Comparison of ENCODE assay signal across 21 mouse cellular contexts in genomic region chr10:75662575-75662974, GRCm38 (mm10). TPM values are rescaled to one million over a fixed set of nuclear protein-coding genes. Genes with fewer than 3 reads are reported as not detected.
A peak's percentile ranks its signal among the peaks of the same experiment; 100 is the strongest.
DNase-seq lines count a peak whose midpoint lies in the region; ATAC-seq lines count a peak whose summit lies in the region.
"Had no signal": no experiment of that assay in that cellular context is flagged by ENCODE, and none has a peak within 500 bp of the region (broad histone marks: within the 10 kb centered on the region; RNA-seq: fewer than 3 reads in every experiment).

No protein-coding gene starts in this region.

- H3K9me3 ChIP-seq in hindbrain, embryonic 13.5 days = no peaks in the 10 kb centered on the region
- H3K9me3 ChIP-seq in hindbrain, embryonic 11.5 days (ENCODE audit: control insufficient read depth, low read length) = no peaks in the 10 kb centered on the region
- H3K9me3 ChIP-seq in intestine, embryonic 16.5 days (ENCODE audit: control insufficient read depth, low read length) = no peaks in the 10 kb centered on the region
- H3K9me3 ChIP-seq: embryonic facial prominence, embryonic 10.5 days; heart, embryonic 15.5 days; hindbrain, embryonic 15.5 days; kidney, embryonic 15.5 days; limb, embryonic 15.5 days; megakaryocyte, embryonic 14.5 days had no signal

- WGBS in hindbrain, embryonic 13.5 days = 87% methylated on average over 4 of the region's 4 CpGs
- 90% methylated on average over 4 of the region's 4 CpGs for WGBS in hindbrain, embryonic 11.5 days
- 85% methylated on average over 4 of the region's 4 CpGs for WGBS in intestine, embryonic 16.5 days

- H3K4me3 ChIP-seq in hindbrain, embryonic 13.5 days = no peak overlapping the region
- H3K4me3 ChIP-seq in hindbrain, embryonic 11.5 days (ENCODE audit: low read depth, low read length) = no peak overlapping the region
- H3K4me3 ChIP-seq in intestine, embryonic 16.5 days (ENCODE audit: low read length) = no peak overlapping the region
- H3K4me3 ChIP-seq: embryonic facial prominence, embryonic 10.5 days; heart, embryonic 15.5 days; hindbrain, embryonic 15.5 days; kidney, embryonic 15.5 days; left cerebral cortex, adult 2 months; limb, embryonic 15.5 days; megakaryocyte, embryonic 14.5 days had no signal

- no peak for ATAC-seq in hindbrain, embryonic 13.5 days (ENCODE audit: low FRiP score)
- ATAC-seq in hindbrain, embryonic 11.5 days (ENCODE audit: low FRiP score) = no peak
- no peak for ATAC-seq in intestine, embryonic 16.5 days

- DNase-seq in hindbrain, embryonic 11.5 days (ENCODE audit: low spot score) = no peak
- peak; percentile 97 for DNase-seq in brain, adult 2 months (ENCODE audit: low read depth, low spot score)
- DNase-seq in cerebellum, adult 18-20 months = peak; percentile 83 to 89
- DNase-seq in cerebellum, postnatal 14 days = peak; percentile 83 to 90
- DNase-seq in natural killer cell, adult 2 months (ENCODE audit: low spot score in 2 of 2) = no peak
- DNase-seq: adrenal gland, postnatal 36 days; heart, postnatal 36 days; lung, embryonic 14.5 days; thymus, adult 2 months; thymus, postnatal 4 days had no signal

- H3K4me2 ChIP-seq in hindbrain, embryonic 13.5 days = no peak overlapping the region
- H3K4me2 ChIP-seq in hindbrain, embryonic 11.5 days (replicated peaks; ENCODE audit: low read depth, low read length) = no peak overlapping the region
- H3K4me2 ChIP-seq in intestine, embryonic 16.5 days (ENCODE audit: low read depth, low read length) = no peak overlapping the region
- H3K4me2 ChIP-seq: heart, embryonic 15.5 days; hindbrain, embryonic 15.5 days; kidney, embryonic 15.5 days; limb, embryonic 15.5 days; lung, embryonic 14.5 days had no signal

- H3K27me3 ChIP-seq in hindbrain, embryonic 13.5 days = no peaks in the 10 kb centered on the region
- H3K27me3 ChIP-seq in hindbrain, embryonic 11.5 days (ENCODE audit: control insufficient read depth, insufficient read depth, low read length) = no peaks in the 10 kb centered on the region
- no peaks in the 10 kb centered on the region for H3K27me3 ChIP-seq in intestine, embryonic 16.5 days (replicated peaks; ENCODE audit: control insufficient read depth, insufficient read depth, low read length)
- H3K27me3 ChIP-seq: heart, embryonic 15.5 days; hindbrain, embryonic 15.5 days; kidney, embryonic 15.5 days; limb, embryonic 15.5 days had no signal

- H3K4me1 ChIP-seq in hindbrain, embryonic 13.5 days (replicated peaks) = peaks cover 42% of the 10 kb centered on the region
- H3K4me1 ChIP-seq in hindbrain, embryonic 11.5 days (replicated peaks; ENCODE audit: control insufficient read depth, insufficient read depth, low read length) = no peaks in the 10 kb centered on the region; the same call in 1 of the 2 replicates
- peaks cover 11% of the 10 kb centered on the region; the same call in 1 of the 2 replicates for H3K4me1 ChIP-seq in intestine, embryonic 16.5 days (ENCODE audit: control insufficient read depth, insufficient read depth, low read length)

- 0 out of 2 replicates have a peak overlapping the region, but pooled peaks have one; percentile 45 for H3K27ac ChIP-seq in hindbrain, embryonic 13.5 days
- no peak overlapping the region for H3K27ac ChIP-seq in hindbrain, embryonic 11.5 days (ENCODE audit: low read depth, low read length)
- H3K27ac ChIP-seq in intestine, embryonic 16.5 days (ENCODE audit: low read length) = no peak overlapping the region
- H3K27ac ChIP-seq: embryonic facial prominence, embryonic 10.5 days; heart, embryonic 15.5 days; kidney, embryonic 15.5 days; left cerebral cortex, adult 2 months; limb, embryonic 15.5 days; liver, embryonic 14.5 days; stomach, postnatal 0 days had no signal

- no peak overlapping the region for H3K9ac ChIP-seq in hindbrain, embryonic 13.5 days
- H3K9ac ChIP-seq in hindbrain, embryonic 11.5 days (ENCODE audit: low read depth, low read length) = no peak overlapping the region
- no peak overlapping the region for H3K9ac ChIP-seq in intestine, embryonic 16.5 days (ENCODE audit: low read depth, low read length)
- H3K9ac ChIP-seq: heart, embryonic 15.5 days; hindbrain, embryonic 15.5 days; kidney, embryonic 15.5 days; limb, embryonic 15.5 days; liver, embryonic 14.5 days; lung, embryonic 14.5 days had no signal

- peaks cover 58% of the 10 kb centered on the region for H3K36me3 ChIP-seq in hindbrain, embryonic 13.5 days
- H3K36me3 ChIP-seq in hindbrain, embryonic 11.5 days (ENCODE audit: control insufficient read depth, insufficient read depth, low read length) = peaks cover under 1% of the 10 kb centered on the region; the same call in 1 of the 2 replicates
- peaks cover 15% of the 10 kb centered on the region for H3K36me3 ChIP-seq in intestine, embryonic 16.5 days (ENCODE audit: control insufficient read depth, insufficient read depth, low read length)

RNA-seq across cellular contexts. Expression of gene Susd2, which starts 18.8 kb away (rescaled TPM):
- polyA plus RNA-seq in hindbrain, embryonic 13.5 days (2015; fragmentation: Nextera tagmentation; extraction: Ambion mirVana) = 3.8 and 4.0 TPM in 2 replicates
- polyA plus RNA-seq in hindbrain, embryonic 11.5 days (2014; fragmentation: Nextera tagmentation; extraction: Ambion mirVana) = 2.1 and 2.7 TPM in 2 replicates
- polyA plus RNA-seq in intestine, embryonic 16.5 days (2015; fragmentation: Nextera tagmentation; extraction: Ambion mirVana) = 19.1 and 23.3 TPM in 2 replicates

Comparison
In these comparisons a context has a peak if more than half of its experiments do, and no peak if none do; other contexts are left out.
1. DNase-seq: peak in brain, adult 2 months (single experiment), cerebellum, adult 18-20 months (2 of 2) and cerebellum, postnatal 14 days (2 of 2); none in hindbrain, embryonic 11.5 days (single experiment) and natural killer cell, adult 2 months (0 of 2).